ENCODE assay signal across 15 mouse cellular contexts in genomic region chr7:80063902-80064736, GRCm38 (mm10). TPM values are rescaled to one million over a fixed set of nuclear protein-coding genes. Genes with fewer than 3 reads are reported as not detected.
DNase-seq lines count a peak whose midpoint lies in the region; ATAC-seq and TF ChIP-seq lines count a peak whose summit lies in the region.
"Had no signal": no experiment of that assay in that cellular context is flagged by ENCODE, and none has a peak within 500 bp of the region (broad histone marks: within the 10 kb centered on the region; RNA-seq: fewer than 3 reads in every experiment).

No protein-coding gene starts in this region.

- H3K9ac ChIP-seq in forebrain, embryonic 12.5 days, result no peak overlapping the region
- H3K9ac ChIP-seq in intestine, embryonic 15.5 days, result no peak overlapping the region
- H3K9ac ChIP-seq: kidney, embryonic 15.5 days; lung, embryonic 14.5 days had no signal

- H3K4me2 ChIP-seq in forebrain, embryonic 12.5 days, result peak overlapping the region; percentile 19
- no peak overlapping the region for H3K4me2 ChIP-seq in intestine, embryonic 15.5 days (replicated peaks)
- H3K4me2 ChIP-seq: kidney, embryonic 15.5 days; lung, embryonic 14.5 days had no signal

- H3K4me1 ChIP-seq in spleen, adult 2 months (ENCODE audit: control insufficient read depth, insufficient read depth, insufficient read length), result peaks cover 27% of the 10 kb centered on the region; the same call in 1 of the 2 replicates
- H3K4me1 ChIP-seq in forebrain, embryonic 12.5 days, result peaks cover 59% of the 10 kb centered on the region
- peaks cover 98% of the 10 kb centered on the region for H3K4me1 ChIP-seq in megakaryocyte, embryonic 14.5 days
- H3K4me1 ChIP-seq in intestine, embryonic 15.5 days (replicated peaks), result peaks cover 22% of the 10 kb centered on the region

- peak in 1 of 2 experiments; percentile 30 for DNase-seq in spleen, adult 2 months (ENCODE audit: low read depth in 1 of 2, low spot score in 2 of 2)
- DNase-seq in spleen, postnatal 4 days (ENCODE audit: low spot score in 2 of 2), result no peak
- no peak for DNase-seq in frontal cortex, adult 2 months (ENCODE audit: extremely low spot score in 1 of 2, low spot score in 1 of 2)
- no peak for DNase-seq in lung, postnatal 4 days
- DNase-seq: cerebellum, adult 18-20 months; heart, adult 11 months; heart, postnatal 14 days; liver; lung, embryonic 14.5 days; right cerebral cortex, postnatal 4 days had no signal

- H3K4me3 ChIP-seq in spleen, adult 2 months (ENCODE audit: extremely low read depth, insufficient read depth, insufficient read length), result no peak overlapping the region
- H3K4me3 ChIP-seq in forebrain, embryonic 12.5 days (replicated peaks), result no peak overlapping the region
- H3K4me3 ChIP-seq in megakaryocyte, embryonic 14.5 days (replicated peaks), result peak overlapping the region; percentile 79
- H3K4me3 ChIP-seq in intestine, embryonic 15.5 days (replicated peaks), result no peak overlapping the region
- H3K4me3 ChIP-seq: kidney, embryonic 15.5 days; layer of hippocampus, adult 2 months had no signal

- no peaks in the 10 kb centered on the region for H3K36me3 ChIP-seq in spleen, adult 2 months (ENCODE audit: control insufficient read depth, insufficient read depth, low read length)
- H3K36me3 ChIP-seq in forebrain, embryonic 12.5 days (replicated peaks), result no peaks in the 10 kb centered on the region
- peaks cover 57% of the 10 kb centered on the region for H3K36me3 ChIP-seq in megakaryocyte, embryonic 14.5 days (replicated peaks; ENCODE audit: low read length)
- no peaks in the 10 kb centered on the region for H3K36me3 ChIP-seq in intestine, embryonic 15.5 days
- H3K36me3 ChIP-seq: kidney, embryonic 15.5 days had no signal

- TF ChIP-seq POLR2A in spleen, adult 2 months (IDR thresholded peaks at IDR 0.05; ENCODE audit: low read depth, low read length), result no peak

- H3K27me3 ChIP-seq in spleen, adult 2 months (ENCODE audit: control insufficient read depth, insufficient read depth, low read length), result no peaks in the 10 kb centered on the region
- no peaks in the 10 kb centered on the region for H3K27me3 ChIP-seq in forebrain, embryonic 12.5 days
- H3K27me3 ChIP-seq in megakaryocyte, embryonic 14.5 days (replicated peaks), result no peaks in the 10 kb centered on the region
- H3K27me3 ChIP-seq in intestine, embryonic 15.5 days (replicated peaks), result no peaks in the 10 kb centered on the region
- H3K27me3 ChIP-seq: kidney, embryonic 15.5 days had no signal

- TF ChIP-seq CTCF in spleen, adult 2 months (IDR thresholded peaks at IDR 0.05; ENCODE audit: extremely low read depth, insufficient read depth, insufficient read length, insufficient replicate concordance), result no peak

- ATAC-seq in forebrain, embryonic 12.5 days (ENCODE audit: low FRiP score), result no peak
- no peak for ATAC-seq in intestine, embryonic 15.5 days

- no peaks in the 10 kb centered on the region for H3K9me3 ChIP-seq in forebrain, embryonic 12.5 days
- H3K9me3 ChIP-seq in megakaryocyte, embryonic 14.5 days, result no peaks in the 10 kb centered on the region
- H3K9me3 ChIP-seq in intestine, embryonic 15.5 days, result no peaks in the 10 kb centered on the region
- H3K9me3 ChIP-seq: kidney, embryonic 15.5 days had no signal

- peak overlapping the region; percentile 35 for H3K27ac ChIP-seq in spleen, adult 2 months (ENCODE audit: insufficient read depth, low read length)
- peak overlapping the region; percentile 65 for H3K27ac ChIP-seq in forebrain, embryonic 12.5 days
- H3K27ac ChIP-seq in intestine, embryonic 15.5 days, result no peak overlapping the region
- H3K27ac ChIP-seq: kidney, embryonic 15.5 days; layer of hippocampus, adult 2 months had no signal

- WGBS in spleen, adult 2 months, result 35% methylated on average over 15 of the region's 15 CpGs
- WGBS in forebrain, embryonic 12.5 days, result 49% methylated on average over 15 of the region's 15 CpGs
- WGBS in intestine, embryonic 15.5 days, result 73% methylated on average over 15 of the region's 15 CpGs

RNA-seq across cellular contexts. Expression of gene Zfp710, which starts 39.5 kb away (rescaled TPM):
- polyA plus RNA-seq in spleen, adult 2 months (2012; rRNA removed), result 45.3 and 57.7 TPM in 2 replicates
- polyA plus RNA-seq in forebrain, embryonic 12.5 days (2016; fragmentation: Nextera tagmentation; extraction: Ambion mirVana), result 30.5 and 33.9 TPM in 2 replicates
- 55.0 and 142 TPM in 2 replicates for polyA plus RNA-seq in megakaryocyte, embryonic 14.5 days (2012; ENCODE audit: insufficient read depth, low replicate concordance)
- 13.5 and 13.6 TPM in 2 replicates for polyA plus RNA-seq in intestine, embryonic 15.5 days (2015; fragmentation: Nextera tagmentation; extraction: Ambion mirVana)
- polyA plus RNA-seq in frontal cortex, adult 2 months (2012; rRNA removed), result 19.5 and 20.2 TPM in 2 replicates

RNA-seq across cellular contexts. Expression of gene Idh2, which starts 51.1 kb away (rescaled TPM):
- 52.6 and 54.0 TPM in 2 replicates for polyA plus RNA-seq in spleen, adult 2 months (2012; rRNA removed)
- 359 and 369 TPM in 2 replicates for polyA plus RNA-seq in forebrain, embryonic 12.5 days (2016; fragmentation: Nextera tagmentation; extraction: Ambion mirVana)
- polyA plus RNA-seq in megakaryocyte, embryonic 14.5 days (2012; ENCODE audit: insufficient read depth, low replicate concordance), result 14.1 and 79.2 TPM in 2 replicates
- polyA plus RNA-seq in intestine, embryonic 15.5 days (2015; fragmentation: Nextera tagmentation; extraction: Ambion mirVana), result 520 and 568 TPM in 2 replicates
- 97.6 and 107 TPM in 2 replicates for polyA plus RNA-seq in frontal cortex, adult 2 months (2012; rRNA removed)
